Mouse (Mus musculus) heart, postnatal 0 days (tissue): ENCODE measurements at regions not wholly inside any gene's neighbourhood (a gene's known extent, or its start where the extent isn't known, plus 50 kb on each side); places are given as distances from the start of the nearest gene placed in this dataset.

Experiments used
- ATAC-seq: fragments of 200-750 bp; cut with Nextera tagmentation; 2 replicates; pipeline ENCODE4 v1.8.0; 2017; ENCODE audit warnings: low read depth, moderate number of reproducible peaks, moderate library complexity; ENCODE audit not compliant: insufficient read depth
- DNase-seq: peaks from one replicate; pipeline ENCODE4 v3.0.0-alpha.2; 2016; ENCODE audit warnings: low spot score
- H3K27ac ChIP-seq: fragments of 300-500 bp; sonication (generic); 2 replicates; pipeline ENCODE4 v1.5.1; 2014; ENCODE audit warnings: low read depth, mild to moderate bottlenecking
- H3K27me3 ChIP-seq: fragments of 300-500 bp; sonication (generic); 2 replicates; pipeline ENCODE4 v1.6.1; 2014; ENCODE audit warnings: low read length, mixed read lengths; ENCODE audit not compliant: control insufficient read depth, insufficient read depth
- H3K36me3 ChIP-seq: fragments of 300-500 bp; sonication (generic); replicated peaks from 2 replicates; pipeline ENCODE4 v1.6.1; 2014; ENCODE audit warnings: low read length, mixed read lengths; ENCODE audit not compliant: control insufficient read depth, insufficient read depth
- H3K4me1 ChIP-seq: fragments of 300-500 bp; sonication (generic); 2 replicates; pipeline ENCODE4 v1.6.1; 2014; ENCODE audit warnings: antibody characterized with exemption; ENCODE audit not compliant: control insufficient read depth, insufficient read depth
- H3K4me2 ChIP-seq: fragments of 300-500 bp; sonication (generic); 2 replicates; pipeline ENCODE4 v1.6.1; 2014; ENCODE audit warnings: low read depth, mild to moderate bottlenecking, low read length, moderate library complexity
- H3K4me3 ChIP-seq: fragments of 300-500 bp; sonication (generic); 2 replicates; pipeline ENCODE4 v1.5.1; 2014; ENCODE audit warnings: low read depth, low read length
- H3K9ac ChIP-seq: fragments of 300-500 bp; sonication (generic); replicated peaks from 2 replicates; pipeline ENCODE4 v1.6.1; 2014; ENCODE audit warnings: low read depth, low read length, mixed read lengths
- H3K9me3 ChIP-seq: fragments of 300-500 bp; sonication (generic); replicated peaks from 2 replicates; pipeline ENCODE4 v1.6.1; 2016; ENCODE audit warnings: low read length; ENCODE audit not compliant: control insufficient read depth
- CTCF ChIP-seq: IDR thresholded peaks from 2 replicates; pipeline ENCODE4 v1.5.1; 2016; ENCODE audit warnings: antibody characterized with exemption, control low read depth, low read depth
- EP300 ChIP-seq: IDR thresholded peaks from 2 replicates; pipeline ENCODE4 v1.6.1; 2016; ENCODE audit warnings: antibody characterized with exemption, low read depth
- WGBS: fragments of 180-500 bp; shearing (Covaris S2); extraction: QIAGEN DNeasy Blood & Tissue Kit; methylation state at CpG from one replicate; pipeline ENCODE4 v1.1.7; 2014; 5-methylcytosine and 5-hydroxymethylcytosine counted together

- Histone ChIP-seq H3K27ac (no peak overlapping the region), H3K4me1 (no peaks in the 10 kb centered on the region), H3K9me3 (no peaks in the 10 kb centered on the region), H3K9ac (no peak overlapping the region), H3K4me3 (no peak overlapping the region), H3K4me2 (no peak overlapping the region), H3K36me3 (no peaks in the 10 kb centered on the region), H3K27me3 (no peaks in the 10 kb centered on the region)
- 64% methylated on average over 5 of the region's 5 CpGs for WGBS
- DNase-seq: no peak
- ATAC-seq: no peak
- no peak for TF ChIP-seq CTCF
- TF ChIP-seq EP300: no peak
Measured at GRCm38 (mm10) chr17:42049779-42050515, 265.8 kb upstream of the Ptchd4 start.

- Histone ChIP-seq H3K4me3 (no peak overlapping the region), H3K27me3 (no peaks in the 10 kb centered on the region), H3K9ac (no peak overlapping the region), H3K4me2 (no peak overlapping the region), H3K36me3 (no peaks in the 10 kb centered on the region), H3K4me1 (no peaks in the 10 kb centered on the region), H3K27ac (no peak overlapping the region), H3K9me3 (no peaks in the 10 kb centered on the region)
- WGBS: 62% methylated on average over 2 of the region's 2 CpGs
- no peak for TF ChIP-seq EP300
- TF ChIP-seq CTCF: no peak
- ATAC-seq (no peak), DNase-seq (no peak)
Measured at GRCm38 (mm10) chr17:42090764-42091452, 224.8 kb upstream of the Ptchd4 start.

- no peak overlapping the region for H3K9ac ChIP-seq
- no peaks in the 10 kb centered on the region for H3K36me3 ChIP-seq
- no peaks in the 10 kb centered on the region for H3K9me3 ChIP-seq
- no peaks in the 10 kb centered on the region for H3K4me1 ChIP-seq
- no peak overlapping the region for H3K4me2 ChIP-seq
- no peak for DNase-seq
- TF ChIP-seq EP300 (no peak), CTCF (no peak)
- no peak for ATAC-seq
- H3K27me3 ChIP-seq: no peaks in the 10 kb centered on the region
- no peak overlapping the region for H3K27ac ChIP-seq
- 74% methylated on average over 1 of the region's 1 CpGs for WGBS
- H3K4me3 ChIP-seq: no peak overlapping the region
Measured at GRCm38 (mm10) chr17:42113684-42114083, 202.1 kb upstream of the Ptchd4 start.

GRCm38 (mm10) chr17:42120759-42121158, 195.0 kb upstream of the Ptchd4 start:
- ATAC-seq (no peak), DNase-seq (no peak)
- Histone ChIP-seq H3K4me2 (no peak overlapping the region), H3K36me3 (no peaks in the 10 kb centered on the region), H3K27ac (no peak overlapping the region), H3K4me1 (no peaks in the 10 kb centered on the region), H3K4me3 (no peak overlapping the region), H3K9ac (no peak overlapping the region), H3K9me3 (no peaks in the 10 kb centered on the region), H3K27me3 (no peaks in the 10 kb centered on the region)
- WGBS: 74% methylated on average over 1 of the region's 1 CpGs
- no peak for TF ChIP-seq CTCF
- no peak for TF ChIP-seq EP300

GRCm38 (mm10) chr17:42126488-42127237, 189.1 kb upstream of the Ptchd4 start:
- WGBS: 47% methylated on average over 9 of the region's 9 CpGs
- Histone ChIP-seq H3K9ac (no peak overlapping the region), H3K27me3 (no peaks in the 10 kb centered on the region), H3K4me3 (no peak overlapping the region), H3K9me3 (no peaks in the 10 kb centered on the region), H3K4me2 (no peak overlapping the region), H3K36me3 (no peaks in the 10 kb centered on the region), H3K4me1 (no peaks in the 10 kb centered on the region), H3K27ac (no peak overlapping the region)
- peak; percentile 48 for DNase-seq
- TF ChIP-seq EP300 (no peak), CTCF (no peak)
- ATAC-seq: peak; percentile 55; the same call in 1 of the 2 replicates
